ENCODE assay signal across 1 mouse cellular context in the genomic region with DNA sequence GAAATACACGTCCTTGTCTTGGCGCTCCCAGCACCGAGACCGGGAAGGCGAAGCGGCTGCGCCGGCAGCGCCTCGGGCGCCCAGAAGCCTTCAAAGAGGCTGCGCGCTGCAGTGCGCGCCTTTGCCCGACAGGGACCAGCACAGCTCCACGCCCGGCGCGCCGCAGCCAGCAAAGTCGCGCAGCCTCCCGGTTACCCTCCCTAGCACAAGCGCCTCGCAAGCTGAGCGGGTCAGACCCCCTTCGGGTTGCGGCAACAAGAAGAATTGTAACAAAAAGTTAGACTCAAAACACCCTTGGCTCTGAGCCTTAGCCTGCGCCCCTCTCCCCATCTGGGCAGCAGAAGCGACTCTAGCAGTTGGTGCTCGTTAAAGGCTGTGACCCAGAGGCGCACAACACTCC.
TF ChIP-seq lines count a peak whose summit lies in the region.

No protein-coding gene starts in this region.

TF ChIP-seq in CH12.LX, 34 proteins besides CTCF, POLR2A, EP300 and RAD21 (continued from another document):
- TF ChIP-seq GABPA (IDR thresholded peaks at IDR 0.05; ENCODE audit: insufficient replicate concordance, low read depth, low read length) = no peak
- 0 out of 2 replicates have a peak, but pooled peaks have one; percentile 4 for TF ChIP-seq BHLHE40 (IDR thresholded peaks at IDR 0.05; ENCODE audit: low read depth, low read length)
- TF ChIP-seq USF2 (conservative IDR thresholded peaks at IDR 0.05; ENCODE audit: low read depth, low read length) = no peak
